Mouse (Mus musculus): ENCODE data around the gene Gm49721.
"Not testable (repeated sequence)": the region's sequence is repeated elsewhere in the genome, so short reads cannot be mapped to it uniquely, and the experiment has no call there.

The Gm49721 gene

GRCm38 (mm10) chr17:6980144-6980543 lies 1.4 kb downstream of the Gm49721 start:
- not testable (repeated sequence) for DNase-seq (ENCODE audit: low read depth, low spot score)

- DNase-seq (ENCODE audit: low read depth, low spot score): not testable (repeated sequence)
Measured at GRCm38 (mm10) chr17:6986118-6986517, 7.4 kb downstream of the Gm49721 start.

GRCm38 (mm10) chr17:6995504-6995903 lies 16.8 kb downstream of the Gm49721 start:
- not testable (repeated sequence) for DNase-seq (ENCODE audit: low read depth, low spot score)

GRCm38 (mm10) chr17:6996826-6997225 lies 18.1 kb downstream of the Gm49721 start:
- DNase-seq (ENCODE audit: low read depth, low spot score): not testable (repeated sequence)

GRCm38 (mm10) chr17:6997778-6998490 lies 19.2 kb downstream of the Gm49721 start:
- DNase-seq (ENCODE audit: low read depth, low spot score): not testable (repeated sequence)

- DNase-seq (ENCODE audit: low read depth, low spot score): not testable (repeated sequence)
Measured at GRCm38 (mm10) chr17:7001790-7002585, 23.3 kb downstream of the Gm49721 start.

GRCm38 (mm10) chr17:7003392-7003791 lies 24.7 kb downstream of the Gm49721 start:
- DNase-seq (ENCODE audit: low read depth, low spot score): not testable (repeated sequence)

GRCm38 (mm10) chr17:7005646-7006045 lies 26.9 kb downstream of the Gm49721 start:
- DNase-seq (ENCODE audit: low read depth, low spot score): not testable (repeated sequence)

GRCm38 (mm10) chr17:7008885-7009284 lies 30.2 kb downstream of the Gm49721 start:
- not testable (repeated sequence) for DNase-seq (ENCODE audit: low read depth, low spot score)

GRCm38 (mm10) chr17:7009440-7009839 lies 30.7 kb downstream of the Gm49721 start:
- DNase-seq (ENCODE audit: low read depth, low spot score): not testable (repeated sequence)

GRCm38 (mm10) chr17:7009901-7010300 lies 31.2 kb downstream of the Gm49721 start:
- not testable (repeated sequence) for DNase-seq (ENCODE audit: low read depth, low spot score)

- DNase-seq (ENCODE audit: low read depth, low spot score): not testable (repeated sequence)
Measured at GRCm38 (mm10) chr17:7014190-7014589, 35.5 kb downstream of the Gm49721 start.

GRCm38 (mm10) chr17:7025257-7025656 lies 46.6 kb downstream of the Gm49721 start, which contains the start of gene Gm1604a:
TSS of gene Gm1604a (plus strand) at chr17:7025568.
- not testable (repeated sequence) for DNase-seq (ENCODE audit: low read depth, low spot score)

GRCm38 (mm10) chr17:7025764-7026346 lies 47.2 kb downstream of the Gm49721 start:
- DNase-seq (ENCODE audit: low read depth, low spot score): not testable (repeated sequence)

- not testable (repeated sequence) for DNase-seq (ENCODE audit: low read depth, low spot score)
Measured at GRCm38 (mm10) chr17:7030204-7030603, 51.5 kb downstream of the Gm49721 start.

- DNase-seq (ENCODE audit: low read depth, low spot score): not testable (repeated sequence)
Measured at GRCm38 (mm10) chr17:7030622-7031174, 52.0 kb downstream of the Gm49721 start.

GRCm38 (mm10) chr17:7033192-7034166 lies 54.8 kb downstream of the Gm49721 start:
- not testable (repeated sequence) for DNase-seq (ENCODE audit: low read depth, low spot score)

GRCm38 (mm10) chr17:7068997-7069539 lies 90.4 kb downstream of the Gm49721 start:
- DNase-seq (ENCODE audit: low read depth, low spot score): not testable (repeated sequence)

- not testable (repeated sequence) for DNase-seq (ENCODE audit: low read depth, low spot score)
Measured at GRCm38 (mm10) chr17:7069561-7070240, 91.0 kb downstream of the Gm49721 start.

GRCm38 (mm10) chr17:7074494-7074893 lies 95.8 kb downstream of the Gm49721 start:
- not testable (repeated sequence) for DNase-seq (ENCODE audit: low read depth, low spot score)
